Mouse (Mus musculus) gonadal fat pad, adult 2 months (tissue): ENCODE measurements around the gene Bcl6. TPM values are rescaled to one million over a fixed set of nuclear protein-coding genes. Genes with fewer than 3 reads are reported as not detected.

Source experiments
- DNase-seq: peaks from one replicate; pipeline ENCODE4 v3.0.0-alpha.2; 2012; ENCODE audit warnings: low read depth
- polyA plus RNA-seq: library from polyadenylated mRNA; depleted of rRNA; stranded (reverse); fragments of >200 nt; gene quantifications from 2 replicates; pipeline ENCODE4 v1.2.3, GENCODE M21; 2012; rRNA removed

Bcl6 gene
- polyA plus RNA-seq, 1 experiment = 22.3 TPM

GRCm38 (mm10) chr16:23922906-23923305, 65.7 kb downstream of the Bcl6 start:
- no peak for DNase-seq

GRCm38 (mm10) chr16:23921697-23922096, 67.0 kb downstream of the Bcl6 start:
- no peak for DNase-seq

GRCm38 (mm10) chr16:23919418-23919817, 69.2 kb downstream of the Bcl6 start:
- no peak for DNase-seq

Other genes starting within 250 kb of the Bcl6 start
- not detected in 2 replicates for gene Sst, start 97.9 kb downstream of the Bcl6 start, polyA plus RNA-seq
- not detected in 2 replicates for gene Rtp2, start 56.5 kb downstream of the Bcl6 start, polyA plus RNA-seq
- not detected in 2 replicates for gene Gm37419, start 370 bp downstream of the Bcl6 start, polyA plus RNA-seq